Mouse (Mus musculus): ENCODE data around the gene Fgf16. TPM values are rescaled to one million over a fixed set of nuclear protein-coding genes. Genes with fewer than 3 reads are reported as not detected.

Fgf16 gene
- total RNA-seq, 2 experiments from 2014 or later, result 0.66 to 0.90 TPM

Other genes with a start within 250 kb of the Fgf16 start
- 100 to 1,000 TPM; 190 to 194 TPM for gene Atrx, start 165.1 kb downstream of the Fgf16 start, total RNA-seq (2021)
- gene Magt1, start 247.6 kb downstream of the Fgf16 start, total RNA-seq (2021), result 10 to 100 TPM; 13.5 to 16.0 TPM

Data from left cerebral cortex, postnatal 14 days (tissue).